Mouse (Mus musculus) lung, postnatal 0 days (tissue): Measurements from ENCODE around the gene Tekt5.
A peak's percentile ranks its signal among the peaks of the same experiment; 100 is the strongest.

Experiments used
- CTCF ChIP-seq: IDR thresholded peaks from 2 replicates; pipeline ENCODE4 v1.5.1; 2016; ENCODE audit warnings: antibody characterized with exemption, mild to moderate bottlenecking
- EP300 ChIP-seq: IDR thresholded peaks from 2 replicates; pipeline ENCODE4 v1.6.1; 2016; ENCODE audit warnings: antibody characterized with exemption, mild to moderate bottlenecking, control low read depth

DNA sequence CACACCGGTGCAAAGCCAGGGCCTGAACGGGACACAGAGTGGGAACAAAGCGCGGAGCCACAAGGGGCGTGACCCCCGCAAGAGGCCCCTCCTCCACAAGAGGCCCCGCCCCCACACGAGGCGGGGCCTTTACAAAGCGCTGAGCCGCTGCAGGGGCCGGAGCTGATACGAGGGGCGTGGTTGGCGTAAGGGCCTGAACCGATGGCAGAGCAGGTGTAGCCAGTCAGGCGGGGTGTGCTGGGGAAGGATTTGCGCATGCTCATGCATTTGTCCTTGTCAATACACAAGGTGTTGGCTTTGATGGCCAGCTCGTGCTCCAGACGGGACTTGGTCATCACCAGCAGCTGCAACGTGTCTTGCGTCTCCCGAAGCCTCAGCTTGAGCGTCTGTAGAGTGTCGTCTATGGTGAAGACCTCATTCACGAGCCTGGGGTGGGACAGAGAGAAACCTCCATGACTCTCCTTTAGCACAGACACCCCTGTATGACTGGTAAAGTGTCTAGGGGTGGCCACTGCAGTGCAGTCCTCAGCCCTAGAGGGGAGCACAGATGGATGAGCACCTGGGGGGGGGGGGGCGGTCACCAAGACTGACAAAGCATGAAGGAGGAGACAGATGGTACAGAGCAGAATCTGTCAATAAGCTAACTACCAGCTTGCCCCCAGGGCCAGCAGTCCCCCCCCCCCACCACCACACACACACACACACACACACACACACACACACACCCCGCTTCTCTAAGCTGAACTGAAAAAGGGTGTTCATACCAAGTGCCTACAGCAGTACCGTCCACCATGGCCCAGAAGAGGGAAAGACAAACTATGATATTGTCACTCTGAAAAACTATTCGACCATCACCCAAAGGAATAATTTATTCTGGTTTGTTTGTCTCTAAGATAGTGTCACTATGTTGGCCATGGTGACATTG, 37.0 kb downstream of the Tekt5 start:
- TF ChIP-seq CTCF (no peak), EP300 (peak; percentile 11; the same call in 1 of the 2 replicates)
